Mouse (Mus musculus) embryonic facial prominence, embryonic 13.5 days (tissue): Measurements from ENCODE around the gene Robo1. TPM values are rescaled to one million over a fixed set of nuclear protein-coding genes. Genes with fewer than 3 reads are reported as not detected.

ENCODE experiments used
- ATAC-seq: fragments of 200-750 bp; cut with Nextera tagmentation; 2 replicates; pipeline ENCODE4 v1.8.0; 2017; ENCODE audit warnings: low read depth; ENCODE audit not compliant: insufficient number of reproducible peaks, insufficient read depth, low FRiP score, low TSS enrichment
- H3K27ac ChIP-seq: fragments of 300-500 bp; sonication (generic); 2 replicates; pipeline ENCODE4 v1.5.1; 2015; ENCODE audit warnings: moderate library complexity, mild to moderate bottlenecking, inconsistent platforms
- H3K27me3 ChIP-seq: fragments of 300-500 bp; sonication (generic); 2 replicates; pipeline ENCODE4 v1.6.1; 2015; ENCODE audit warnings: mild to moderate bottlenecking, inconsistent platforms
- H3K36me3 ChIP-seq: fragments of 300-500 bp; sonication (generic); 2 replicates; pipeline ENCODE4 v1.6.1; 2015; ENCODE audit warnings: mild to moderate bottlenecking, inconsistent platforms
- H3K4me1 ChIP-seq: fragments of 300-500 bp; sonication (generic); 2 replicates; pipeline ENCODE4 v1.6.1; 2015; ENCODE audit warnings: inconsistent platforms
- H3K4me2 ChIP-seq: fragments of 300-500 bp; sonication (generic); 2 replicates; pipeline ENCODE4 v1.6.1; 2015; ENCODE audit warnings: moderate library complexity, mild to moderate bottlenecking, inconsistent platforms
- H3K4me3 ChIP-seq: fragments of 300-500 bp; sonication (generic); 2 replicates; pipeline ENCODE4 v1.5.1; 2015; ENCODE audit warnings: mild to moderate bottlenecking, inconsistent platforms
- H3K9ac ChIP-seq: fragments of 300-500 bp; sonication (generic); 2 replicates; pipeline ENCODE4 v1.6.1; 2015; ENCODE audit warnings: mild to moderate bottlenecking, inconsistent platforms
- H3K9me3 ChIP-seq: fragments of 300-500 bp; sonication (generic); 2 replicates; pipeline ENCODE4 v1.6.1; 2016; ENCODE audit warnings: inconsistent platforms
- WGBS: fragments of 180-500 bp; shearing (Covaris S2); methylation state at CpG from one replicate; pipeline ENCODE4 v1.1.7; 2015; ENCODE audit warnings: mixed read lengths; 5-methylcytosine and 5-hydroxymethylcytosine counted together
- polyA plus RNA-seq: library from polyadenylated mRNA; unstranded; fragments of >200 nt; fragmentation: Nextera tagmentation; extraction: Ambion mirVana; gene quantifications from 2 replicates; pipeline ENCODE4 v1.2.1, GENCODE M21; 2015

Gene Robo1
- polyA plus RNA-seq, 1 experiment from 2014 or later: 63.8 TPM

DNA sequence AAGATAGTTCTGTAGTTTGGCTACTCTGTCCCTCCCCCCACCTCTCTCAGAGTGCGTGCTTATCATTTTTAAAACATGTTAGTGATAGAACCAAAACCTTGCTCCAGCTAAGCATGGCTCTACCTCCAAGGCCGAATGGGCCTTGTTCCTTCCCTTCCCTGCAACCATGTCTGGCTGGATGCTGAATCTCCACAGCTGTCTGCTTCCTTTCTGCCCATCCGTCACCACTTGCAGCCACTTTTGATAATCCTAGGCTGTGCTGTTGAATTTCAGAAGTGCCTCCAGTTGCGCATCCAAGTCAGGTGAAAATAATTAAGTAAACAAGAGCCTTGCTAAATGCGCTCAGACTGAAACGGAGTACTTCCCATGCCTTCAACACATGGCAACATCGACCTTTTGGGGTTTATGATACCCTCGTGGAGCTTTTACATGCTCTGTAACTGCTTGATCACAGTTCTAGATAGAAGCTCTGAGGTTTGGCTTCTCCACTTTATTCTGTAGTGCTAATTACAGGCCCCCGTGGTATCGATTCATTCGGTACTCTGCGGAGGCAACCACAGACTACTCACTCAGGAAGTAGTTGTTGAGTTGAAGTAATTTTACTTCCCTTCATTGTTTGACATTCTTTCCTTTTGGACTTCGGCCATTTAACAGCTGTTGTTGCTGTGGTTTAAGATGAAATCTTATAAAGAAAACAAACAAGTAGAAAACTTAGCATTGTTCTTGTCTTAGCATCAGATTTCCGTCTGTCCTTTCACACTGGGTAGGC, 413.8 kb downstream of the Robo1 start:
- no peak overlapping the region for H3K4me3 ChIP-seq
- 42% methylated on average over 14 of the region's 14 CpGs for WGBS
- no peaks in the 10 kb centered on the region for H3K36me3 ChIP-seq
- H3K27ac ChIP-seq: peak overlapping the region; percentile 29
- ATAC-seq: 0 out of 2 replicates have a peak, but pooled peaks have one; percentile 43
- H3K4me1 ChIP-seq: peaks cover 22% of the 10 kb centered on the region
- no peaks in the 10 kb centered on the region for H3K9me3 ChIP-seq
- no peak overlapping the region for H3K9ac ChIP-seq
- peak overlapping the region; percentile 32 for H3K4me2 ChIP-seq
- H3K27me3 ChIP-seq: no peaks in the 10 kb centered on the region

DNA sequence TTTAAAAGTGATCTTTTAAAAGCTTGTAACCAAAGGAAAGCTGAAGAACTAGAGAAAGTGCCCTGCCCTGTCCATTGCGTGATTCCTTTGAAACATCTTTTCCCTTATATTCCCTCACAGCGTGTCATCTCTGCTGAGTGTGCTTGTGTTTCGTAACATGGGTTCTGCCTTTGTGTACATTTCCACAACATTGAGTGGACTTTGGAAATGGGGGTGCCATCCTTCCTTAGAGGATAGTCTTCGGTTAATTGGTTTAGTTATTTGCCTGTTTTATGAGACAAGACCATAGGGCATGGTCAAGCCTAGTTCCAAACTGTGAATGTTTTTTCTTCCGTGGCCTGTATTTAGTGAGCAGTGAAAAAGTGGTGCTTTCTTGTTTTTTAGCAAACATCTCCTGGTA, 426.1 kb downstream of the Robo1 start:
- Histone ChIP-seq H3K27me3 (no peaks in the 10 kb centered on the region), H3K4me3 (no peak overlapping the region), H3K36me3 (no peaks in the 10 kb centered on the region), H3K9ac (no peak overlapping the region), H3K4me2 (no peak overlapping the region), H3K27ac (no peak overlapping the region), H3K4me1 (peaks cover 15% of the 10 kb centered on the region), H3K9me3 (no peaks in the 10 kb centered on the region)
- WGBS: 83% methylated on average over 5 of the region's 5 CpGs
- no peak for ATAC-seq

DNA sequence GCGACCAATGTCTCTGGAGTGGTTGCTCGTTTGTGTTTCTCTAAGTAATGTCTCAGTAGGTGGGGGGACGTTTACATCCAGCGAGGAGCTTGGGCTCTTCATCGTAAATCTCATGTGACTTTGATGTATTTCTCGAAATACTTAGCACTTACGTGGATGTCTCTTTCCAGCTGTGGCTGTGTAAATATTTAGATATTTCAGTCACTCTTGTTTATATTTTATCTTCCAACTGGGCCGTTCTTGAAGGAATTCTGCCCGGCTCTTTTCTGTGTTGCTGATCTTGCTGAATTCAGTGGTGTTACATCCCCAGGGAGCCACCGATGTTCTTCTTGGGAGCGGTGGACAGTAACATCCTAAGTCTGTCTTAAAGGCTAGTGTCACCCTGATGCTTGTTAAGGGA, 427.1 kb downstream of the Robo1 start:
- Histone ChIP-seq H3K36me3 (no peaks in the 10 kb centered on the region), H3K27me3 (no peaks in the 10 kb centered on the region), H3K9ac (no peak overlapping the region), H3K9me3 (no peaks in the 10 kb centered on the region), H3K4me3 (no peak overlapping the region), H3K4me1 (peaks cover 15% of the 10 kb centered on the region), H3K4me2 (no peak overlapping the region), H3K27ac (no peak overlapping the region)
- ATAC-seq: no peak
- 67% methylated on average over 11 of the region's 11 CpGs for WGBS

DNA sequence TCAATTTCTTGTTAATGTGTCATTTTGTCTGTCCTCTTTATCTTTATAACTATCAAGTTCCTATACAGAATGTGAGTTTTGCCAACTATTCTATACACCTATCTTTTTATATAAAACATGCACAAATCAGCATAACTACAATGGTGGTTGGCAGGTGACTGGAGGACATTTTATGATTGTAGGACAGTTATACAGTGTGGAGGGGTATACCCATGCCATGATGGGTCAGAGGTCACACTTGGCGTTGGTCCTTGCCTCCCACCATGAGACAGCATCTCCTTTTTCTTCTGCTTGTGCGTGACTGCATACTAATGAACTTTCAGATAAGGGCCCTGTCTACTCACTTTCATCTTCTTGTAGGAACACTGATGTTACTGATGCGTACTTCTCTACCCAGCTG, 427.5 kb downstream of the Robo1 start:
- no peak overlapping the region for H3K4me3 ChIP-seq
- ATAC-seq: no peak

DNA sequence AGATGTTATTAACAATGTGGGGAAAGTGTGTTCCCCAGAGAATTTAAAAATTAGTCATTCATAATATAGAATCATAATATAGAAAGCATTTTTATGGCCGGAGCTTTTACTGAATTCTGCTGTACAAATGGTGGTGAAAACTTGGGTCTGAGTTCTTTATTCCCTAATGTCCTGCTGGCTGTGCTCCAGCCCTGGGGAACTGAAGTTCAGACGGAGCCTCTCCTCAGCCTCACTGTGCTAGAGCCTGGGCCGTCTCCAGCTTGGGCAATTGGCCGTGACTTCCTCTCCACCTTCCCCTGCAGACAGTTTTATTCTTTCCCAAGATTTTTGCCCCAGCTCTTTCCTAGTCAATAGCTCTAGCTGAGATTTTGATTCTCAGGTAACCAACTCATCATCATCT, 429.0 kb downstream of the Robo1 start:
- H3K9me3 ChIP-seq: no peaks in the 10 kb centered on the region
- 39% methylated on average over 4 of the region's 4 CpGs for WGBS

More for the DNA sequence above, 427.5 kb downstream of the Robo1 start:
- H3K36me3 ChIP-seq: no peaks in the 10 kb centered on the region
- no peaks in the 10 kb centered on the region for H3K9me3 ChIP-seq
- no peak overlapping the region for H3K27ac ChIP-seq
- no peak overlapping the region for H3K4me2 ChIP-seq
- peaks cover 15% of the 10 kb centered on the region for H3K4me1 ChIP-seq
- no peaks in the 10 kb centered on the region for H3K27me3 ChIP-seq
- no peak overlapping the region for H3K9ac ChIP-seq
- WGBS: 91% methylated on average over 3 of the region's 3 CpGs

DNA sequence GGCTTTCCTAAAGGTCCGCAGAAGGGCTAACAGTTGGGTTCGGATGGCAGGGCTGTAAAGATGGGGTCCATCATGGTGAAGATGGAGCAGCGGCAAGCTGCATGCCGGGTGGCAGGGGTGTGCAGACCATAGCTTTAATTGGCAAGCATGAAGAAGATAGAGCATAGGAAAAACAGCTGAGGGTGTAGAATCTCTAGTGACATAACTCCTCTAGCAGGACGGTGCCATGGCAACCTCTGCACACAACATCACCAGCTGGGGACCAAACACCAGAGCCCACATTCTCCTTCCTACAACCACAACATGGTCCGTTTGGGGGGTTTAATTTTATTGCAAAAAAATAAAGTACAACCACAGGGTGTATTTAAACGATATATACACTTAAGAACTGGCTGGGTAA, 432.1 kb downstream of the Robo1 start:
- Histone ChIP-seq H3K27me3 (no peaks in the 10 kb centered on the region), H3K9me3 (peaks cover 6% of the 10 kb centered on the region), H3K4me3 (no peak overlapping the region), H3K36me3 (peaks cover 29% of the 10 kb centered on the region), H3K27ac (no peak overlapping the region), H3K4me2 (no peak overlapping the region), H3K4me1 (peaks cover 7% of the 10 kb centered on the region), H3K9ac (no peak overlapping the region)
- WGBS: 88% methylated on average over 7 of the region's 7 CpGs
- ATAC-seq: no peak

More for the DNA sequence above, 429.0 kb downstream of the Robo1 start:
- no peak overlapping the region for H3K9ac ChIP-seq
- no peaks in the 10 kb centered on the region for H3K27me3 ChIP-seq
- peaks cover 15% of the 10 kb centered on the region for H3K4me1 ChIP-seq
- no peak overlapping the region for H3K27ac ChIP-seq
- no peak overlapping the region for H3K4me3 ChIP-seq
- H3K4me2 ChIP-seq: no peak overlapping the region
- ATAC-seq: no peak
- H3K36me3 ChIP-seq: peaks cover 10% of the 10 kb centered on the region

DNA sequence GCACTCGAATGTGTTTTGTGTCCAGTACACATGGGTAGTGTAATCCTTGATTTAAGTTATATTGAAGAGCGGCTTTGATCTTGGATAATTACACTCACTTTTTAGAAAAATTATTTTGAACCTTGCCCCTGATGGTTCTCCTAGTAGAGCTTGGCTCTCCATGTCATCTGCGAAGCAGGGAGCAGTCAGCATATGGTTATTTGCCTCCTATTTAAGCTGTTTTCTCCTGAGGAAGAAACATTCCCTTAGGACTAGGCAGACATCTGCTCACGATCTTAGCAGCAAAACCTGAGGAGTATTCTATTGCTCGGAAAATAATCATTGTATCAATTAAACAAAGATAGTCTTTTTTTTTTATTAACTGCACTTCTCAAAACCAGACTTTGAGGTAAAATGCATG, 439.6 kb downstream of the Robo1 start:
- ATAC-seq: no peak
- Histone ChIP-seq H3K9me3 (peaks cover 5% of the 10 kb centered on the region), H3K36me3 (peaks cover 13% of the 10 kb centered on the region), H3K9ac (no peak overlapping the region), H3K4me3 (no peak overlapping the region), H3K4me2 (no peak overlapping the region), H3K27me3 (no peaks in the 10 kb centered on the region), H3K27ac (no peak overlapping the region), H3K4me1 (peaks cover 13% of the 10 kb centered on the region)
- WGBS: 50% methylated on average over 5 of the region's 5 CpGs

DNA sequence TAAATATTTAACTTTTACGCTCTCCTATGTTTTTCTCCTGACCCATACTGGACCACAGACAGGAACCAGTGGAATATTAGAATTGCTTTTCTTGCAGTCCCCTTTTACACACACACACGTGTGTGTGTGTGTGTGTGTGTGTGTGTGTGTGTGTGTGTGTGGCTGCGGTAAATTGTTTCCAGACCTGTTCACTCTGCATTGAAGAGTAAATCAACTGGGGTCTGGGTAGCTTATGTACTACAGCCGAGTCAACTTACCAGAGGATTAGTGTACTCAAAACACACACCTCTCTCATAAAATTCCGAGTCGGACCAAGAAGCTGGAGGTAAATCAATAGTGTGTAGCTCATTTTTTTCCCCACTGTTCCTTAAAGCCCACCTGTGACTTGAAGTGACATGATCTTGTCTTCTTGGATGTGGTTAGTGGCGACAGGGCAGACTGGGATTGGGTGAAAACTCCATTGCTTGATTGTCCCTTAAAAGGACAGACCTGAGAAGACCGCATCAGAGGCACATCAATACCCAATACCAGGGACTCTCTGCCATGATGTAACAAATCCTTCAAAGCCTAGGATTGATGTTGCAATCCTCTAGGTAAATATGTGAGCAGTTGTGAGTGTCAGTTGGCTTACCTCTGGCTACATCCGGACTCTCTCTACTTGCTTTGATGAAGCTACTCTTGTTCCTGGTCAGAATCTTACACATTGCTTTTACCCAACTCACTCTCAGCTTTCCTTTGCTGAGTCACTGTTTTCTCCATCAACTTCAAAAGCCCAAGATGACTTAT, 457.2 kb downstream of the Robo1 start:
- no peak overlapping the region for H3K9ac ChIP-seq
- no peak for ATAC-seq
- no peaks in the 10 kb centered on the region for H3K36me3 ChIP-seq
- no peak overlapping the region for H3K27ac ChIP-seq
- no peaks in the 10 kb centered on the region for H3K9me3 ChIP-seq
- peaks cover 30% of the 10 kb centered on the region for H3K4me1 ChIP-seq
- H3K4me2 ChIP-seq: no peak overlapping the region
- H3K27me3 ChIP-seq: no peaks in the 10 kb centered on the region
- WGBS: 60% methylated on average over 9 of the region's 9 CpGs
- no peak overlapping the region for H3K4me3 ChIP-seq

DNA sequence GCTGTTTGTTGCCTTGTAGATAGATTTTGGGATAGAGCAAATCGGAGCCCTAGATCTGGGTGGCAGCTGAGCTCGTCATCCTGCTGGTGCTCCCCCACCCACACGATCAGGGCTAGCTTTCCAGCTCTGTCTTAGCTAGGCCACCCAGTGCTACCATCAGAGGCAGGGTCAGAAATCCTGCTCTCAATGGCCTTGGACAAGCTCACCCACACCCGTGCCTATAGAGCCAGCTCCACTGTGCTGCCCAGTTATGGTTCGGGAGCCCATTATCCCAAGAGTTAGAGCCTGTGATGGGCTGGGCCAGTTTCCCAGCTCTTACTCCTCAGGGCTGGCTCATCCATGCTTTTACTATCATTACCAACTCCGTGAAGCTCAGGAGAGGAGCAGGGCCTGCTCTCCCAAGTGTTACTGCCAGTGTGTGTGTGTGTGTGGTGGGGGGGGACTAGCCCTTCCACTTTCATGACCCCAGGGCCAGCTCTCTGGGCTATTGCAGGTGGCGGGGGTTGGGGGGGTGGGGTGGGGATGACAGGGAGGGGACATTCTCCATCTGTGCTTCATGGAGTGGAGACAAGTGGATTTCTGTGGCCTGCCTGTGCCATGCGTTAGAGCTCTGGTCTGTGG, 461.2 kb downstream of the Robo1 start:
- Histone ChIP-seq H3K36me3 (no peaks in the 10 kb centered on the region), H3K4me2 (no peak overlapping the region), H3K27me3 (no peaks in the 10 kb centered on the region), H3K9me3 (no peaks in the 10 kb centered on the region), H3K27ac (no peak overlapping the region), H3K4me3 (no peak overlapping the region), H3K9ac (no peak overlapping the region), H3K4me1 (peaks cover 49% of the 10 kb centered on the region)
- no peak for ATAC-seq
- 75% methylated on average over 8 of the region's 8 CpGs for WGBS

DNA sequence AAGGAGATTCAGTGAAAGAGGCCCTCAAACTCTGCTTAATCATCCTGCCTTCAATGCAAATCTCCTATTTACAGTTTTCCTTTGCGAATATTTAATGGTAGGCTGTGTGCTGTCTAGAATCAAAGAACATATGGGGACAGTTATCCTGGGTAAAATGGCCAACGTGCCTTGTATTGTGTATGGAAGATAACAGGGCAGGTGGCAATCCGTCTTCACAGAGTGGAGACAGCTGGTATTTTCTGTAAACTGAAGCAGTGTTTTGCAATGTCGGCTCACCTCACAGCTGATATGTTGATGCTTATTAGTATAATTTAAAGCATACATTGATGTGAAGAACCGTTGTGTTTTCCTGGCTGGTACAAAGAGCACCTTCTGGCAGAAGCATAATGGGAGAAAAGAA, 464.2 kb downstream of the Robo1 start:
- Histone ChIP-seq H3K27me3 (no peaks in the 10 kb centered on the region), H3K4me2 (no peak overlapping the region), H3K27ac (no peak overlapping the region), H3K4me1 (peaks cover 38% of the 10 kb centered on the region), H3K9me3 (no peaks in the 10 kb centered on the region), H3K9ac (no peak overlapping the region), H3K4me3 (no peak overlapping the region), H3K36me3 (no peaks in the 10 kb centered on the region)
- WGBS: 23% methylated on average over 5 of the region's 5 CpGs
- ATAC-seq: no peak

DNA sequence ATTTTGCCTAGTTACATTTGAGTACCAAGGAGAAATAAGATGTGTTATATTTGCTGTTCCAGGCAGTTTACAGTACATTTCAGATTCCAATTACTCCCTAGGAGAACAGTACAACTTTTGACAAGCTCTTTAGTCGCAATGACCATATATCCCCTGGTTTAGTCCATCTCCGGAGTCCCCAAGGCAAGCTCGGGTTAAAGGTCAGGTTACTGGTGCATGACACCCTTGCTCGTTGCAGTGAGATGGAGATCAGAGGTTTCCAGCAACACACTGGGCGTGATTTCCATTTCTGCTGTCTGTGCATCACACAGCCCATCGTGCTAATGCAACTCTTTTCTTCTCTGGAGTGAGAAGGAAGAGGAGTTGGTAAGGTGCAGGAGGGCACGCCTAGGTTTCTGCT, 464.9 kb downstream of the Robo1 start:
- Histone ChIP-seq H3K4me1 (peaks cover 36% of the 10 kb centered on the region), H3K27ac (no peak overlapping the region), H3K9ac (no peak overlapping the region), H3K27me3 (no peaks in the 10 kb centered on the region), H3K4me2 (no peak overlapping the region), H3K36me3 (no peaks in the 10 kb centered on the region), H3K4me3 (no peak overlapping the region), H3K9me3 (no peaks in the 10 kb centered on the region)
- 32% methylated on average over 7 of the region's 7 CpGs for WGBS
- no peak for ATAC-seq
